Comparison of ENCODE assay signal across 8 mouse cellular contexts in the genomic region with DNA sequence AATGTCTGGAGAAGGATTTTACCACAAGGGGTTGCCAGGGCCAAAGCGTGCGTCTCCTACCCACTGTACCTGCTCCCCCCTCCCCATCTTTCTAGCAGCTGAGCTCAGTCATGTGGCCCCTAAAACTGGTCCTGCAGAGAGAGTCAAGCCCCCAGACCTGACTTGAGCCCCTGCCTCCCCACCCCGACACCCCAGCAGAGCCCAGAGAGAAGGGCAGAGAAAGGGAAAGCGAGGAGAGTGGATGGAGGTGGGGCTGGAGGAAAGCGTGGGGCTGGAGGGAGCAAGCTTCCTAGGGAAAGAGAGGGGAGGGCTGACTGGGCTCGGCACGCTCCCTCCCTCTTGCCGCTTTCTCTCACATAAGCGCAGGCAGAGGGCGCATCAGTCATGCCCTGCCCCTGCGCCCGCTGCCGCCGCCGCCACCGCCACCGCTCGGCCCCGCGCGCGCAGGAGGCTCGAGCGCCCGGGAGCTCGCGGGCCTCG. TPM values are rescaled to one million over a fixed set of nuclear protein-coding genes. Genes with fewer than 3 reads are reported as not detected.
A peak's percentile ranks its signal among the peaks of the same experiment; 100 is the strongest.
DNase-seq lines count a peak whose midpoint lies in the region; ATAC-seq and TF ChIP-seq lines count a peak whose summit lies in the region.

No protein-coding gene starts in this region.

- peak; percentile 88 for ATAC-seq in limb, embryonic 14.5 days (ENCODE audit: low FRiP score, low read depth)
- ATAC-seq in midbrain, embryonic 13.5 days: peak; percentile 97

- H3K4me2 ChIP-seq in limb, embryonic 14.5 days (replicated peaks; ENCODE audit: low read depth, low read length, severe bottlenecking): peak overlapping the region; percentile 84
- H3K4me2 ChIP-seq in midbrain, embryonic 13.5 days (replicated peaks): peak overlapping the region; percentile 85

- peak overlapping the region; percentile 80 for H3K9ac ChIP-seq in limb, embryonic 14.5 days (ENCODE audit: low read depth, low read length, severe bottlenecking)
- peak overlapping the region; percentile 80 for H3K9ac ChIP-seq in midbrain, embryonic 13.5 days (replicated peaks)

- TF ChIP-seq CTCF in thymus, adult 2 months (IDR thresholded peaks at IDR 0.05; ENCODE audit: borderline replicate concordance, control insufficient read depth, extremely low read depth, insufficient read depth, low read length, poor library complexity): no peak

- no peaks in the 10 kb centered on the region for H3K9me3 ChIP-seq in limb, embryonic 14.5 days (ENCODE audit: control insufficient read depth, low read length)
- H3K9me3 ChIP-seq in midbrain, embryonic 13.5 days: no peaks in the 10 kb centered on the region

- H3K36me3 ChIP-seq in thymus, adult 2 months (ENCODE audit: control insufficient read depth, insufficient read depth, low read length): no peaks in the 10 kb centered on the region
- no peaks in the 10 kb centered on the region for H3K36me3 ChIP-seq in limb, embryonic 14.5 days (ENCODE audit: control insufficient read depth, insufficient read depth, low read length)
- no peaks in the 10 kb centered on the region for H3K36me3 ChIP-seq in midbrain, embryonic 13.5 days
- H3K36me3 ChIP-seq in splenic B cell, adult 2 months (ENCODE audit: control insufficient read depth, insufficient read depth, low read length, poor library complexity, severe bottlenecking): no peaks in the 10 kb centered on the region

- no peak overlapping the region for H3K27ac ChIP-seq in thymus, adult 2 months (ENCODE audit: control insufficient read depth, insufficient read depth, low read length)
- H3K27ac ChIP-seq in limb, embryonic 14.5 days (replicated peaks; ENCODE audit: low read depth, low read length): peak overlapping the region; percentile 77
- H3K27ac ChIP-seq in midbrain, embryonic 13.5 days: peak overlapping the region; percentile 64

- H3K4me1 ChIP-seq in thymus, adult 2 months (replicated peaks; ENCODE audit: control insufficient read depth, insufficient read depth, low read length): peaks cover 3% of the 10 kb centered on the region; the same call in 1 of the 2 replicates
- peaks cover 6% of the 10 kb centered on the region; the same call in 1 of the 2 replicates for H3K4me1 ChIP-seq in limb, embryonic 14.5 days (ENCODE audit: control insufficient read depth, insufficient read depth, low read length)
- peaks cover 9% of the 10 kb centered on the region; the same call in 1 of the 2 replicates for H3K4me1 ChIP-seq in midbrain, embryonic 13.5 days (replicated peaks)

- 2% methylated on average over 24 of the region's 28 CpGs for WGBS in thymus, adult 2 months
- WGBS in limb, embryonic 14.5 days: under 1% methylated on average over 10 of the region's 28 CpGs
- 0% methylated on average over 24 of the region's 28 CpGs for WGBS in midbrain, embryonic 13.5 days

- H3K4me3 ChIP-seq in thymus, adult 2 months (ENCODE audit: control insufficient read depth, insufficient read depth, low read length): peak overlapping the region; percentile 26
- H3K4me3 ChIP-seq in limb, embryonic 14.5 days (replicated peaks; ENCODE audit: low read length): peak overlapping the region; percentile 73
- H3K4me3 ChIP-seq in midbrain, embryonic 13.5 days (replicated peaks): peak overlapping the region; percentile 86

- TF ChIP-seq POLR2A in thymus, adult 2 months (IDR thresholded peaks at IDR 0.05; ENCODE audit: control insufficient read depth, extremely low read depth, insufficient read depth, low read length, poor library complexity): no peak
- 0 out of 2 replicates have a peak, but pooled peaks have one; percentile 36 for TF ChIP-seq POLR2A in limb, embryonic 14.5 days (IDR thresholded peaks at IDR 0.05; ENCODE audit: borderline replicate concordance, extremely low read depth, insufficient read depth, insufficient read length)

- no peak for DNase-seq in thymus, adult 2 months
- no peak for DNase-seq in thymus, postnatal 14 days
- DNase-seq in cerebellum, postnatal 36 days: peak; percentile 54 to 68
- DNase-seq in gastrocnemius, postnatal 4 days (ENCODE audit: low spot score in 2 of 2): peak; percentile 36 to 53
- peak; percentile 31 for DNase-seq in kidney, adult 11 months
- DNase-seq in limb, embryonic 14.5 days (ENCODE audit: low spot score): peak; percentile 80
- peak; percentile 50 for DNase-seq in splenic B cell, adult 2 months (ENCODE audit: low read depth, low spot score)

- peaks cover 10% of the 10 kb centered on the region; the same call in 1 of the 2 replicates for H3K27me3 ChIP-seq in thymus, adult 2 months (ENCODE audit: control insufficient read depth, insufficient read depth, low read length)
- no peaks in the 10 kb centered on the region for H3K27me3 ChIP-seq in limb, embryonic 14.5 days (ENCODE audit: control insufficient read depth, insufficient read depth, low read length)
- H3K27me3 ChIP-seq in midbrain, embryonic 13.5 days: peaks cover 26% of the 10 kb centered on the region
- H3K27me3 ChIP-seq in splenic B cell, adult 2 months (ENCODE audit: control insufficient read depth, insufficient read depth, low read length, poor library complexity, severe bottlenecking): peaks cover 2% of the 10 kb centered on the region

RNA-seq across cellular contexts. Expression of a gene that starts 0.6 kb away (rescaled TPM):
- polyA plus RNA-seq in thymus, adult 2 months (2012; rRNA removed): 1.1 and 1.2 TPM in 2 replicates
- total RNA-seq in gastrocnemius, postnatal 4 days (2021): 1 to 10 TPM; 3.7 to 4.1 TPM
- 9.6 and 10.6 TPM in 2 replicates for polyA plus RNA-seq in limb, embryonic 14.5 days (2012; rRNA removed)
- polyA plus RNA-seq in limb, embryonic 14.5 days (2014; fragmentation: Nextera tagmentation; extraction: Ambion mirVana): 12.5 and 13.1 TPM in 2 replicates
- polyA plus RNA-seq in midbrain, embryonic 13.5 days (2015; fragmentation: Nextera tagmentation; extraction: Ambion mirVana): 3.1 and 3.3 TPM in 2 replicates

Comparison
In these comparisons a context has a peak if more than half of its experiments do, and no peak if none do; other contexts are left out.
1. DNase-seq: peak in cerebellum, postnatal 36 days (2 of 2), gastrocnemius, postnatal 4 days (2 of 2), kidney, adult 11 months (single experiment), limb, embryonic 14.5 days (single experiment) and splenic B cell, adult 2 months (single experiment); none in thymus, adult 2 months (single experiment) and thymus, postnatal 14 days (single experiment).
2. H3K4me3 ChIP-seq: peak in every context shown above with its lines; median percentile 86 in midbrain, embryonic 13.5 days; 73 in limb, embryonic 14.5 days; 26 in thymus, adult 2 months.